Mouse (Mus musculus): Measurements from ENCODE around the gene Igsf9b.

The Igsf9b gene

DNA sequence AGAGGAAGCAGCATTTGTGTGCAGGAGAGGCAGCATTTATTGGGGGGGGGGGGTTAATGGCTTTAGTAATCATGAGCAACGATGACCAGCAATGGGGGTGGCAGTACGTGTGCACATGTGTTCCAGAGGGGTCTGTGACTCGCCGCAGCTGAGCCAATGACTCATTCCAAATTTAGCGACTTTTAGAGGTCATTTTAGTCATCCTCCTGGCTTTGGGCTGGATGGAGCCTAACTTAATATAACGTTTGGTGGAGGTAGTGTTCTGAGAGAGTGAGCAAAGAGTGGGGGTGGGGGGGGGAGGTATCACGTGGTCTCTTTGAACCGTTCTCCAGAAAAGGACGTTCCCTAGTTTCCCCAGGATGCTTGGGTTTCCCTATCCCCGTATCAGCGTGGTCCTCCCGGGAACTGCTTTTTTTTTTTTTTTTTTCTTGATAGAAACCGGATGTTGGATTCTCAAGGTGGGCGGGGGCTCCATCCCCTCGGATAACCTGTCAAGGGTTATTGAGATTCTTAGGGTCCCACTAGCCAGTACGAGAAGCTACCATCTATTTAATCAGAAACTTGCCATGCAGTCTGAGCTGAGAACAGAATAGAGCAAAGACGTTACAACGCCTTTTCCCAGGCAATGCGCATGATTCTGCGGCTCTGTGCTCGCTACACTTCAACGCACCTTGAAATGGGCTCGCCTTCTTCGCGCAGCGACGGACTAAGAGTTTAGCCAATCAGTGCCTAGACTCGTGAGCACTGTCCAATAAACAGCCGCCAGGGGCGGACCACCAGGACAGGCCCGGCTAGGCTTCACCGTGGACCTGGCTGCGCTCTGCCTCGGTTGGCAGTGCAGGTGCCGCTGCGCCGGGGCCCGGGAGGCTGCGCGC is at the start of gene Igsf9b:
Igsf9b (plus strand) TSS at position 794 of the 875 bp plus-strand sequence.
- peak; percentile 94 for DNase-seq (ENCODE audit: low read depth)

GRCm38 (mm10) chr9:27252034-27252714 is 46.8 kb upstream of the Igsf9b start:
- no peak for DNase-seq (ENCODE audit: low read depth)

DNA sequence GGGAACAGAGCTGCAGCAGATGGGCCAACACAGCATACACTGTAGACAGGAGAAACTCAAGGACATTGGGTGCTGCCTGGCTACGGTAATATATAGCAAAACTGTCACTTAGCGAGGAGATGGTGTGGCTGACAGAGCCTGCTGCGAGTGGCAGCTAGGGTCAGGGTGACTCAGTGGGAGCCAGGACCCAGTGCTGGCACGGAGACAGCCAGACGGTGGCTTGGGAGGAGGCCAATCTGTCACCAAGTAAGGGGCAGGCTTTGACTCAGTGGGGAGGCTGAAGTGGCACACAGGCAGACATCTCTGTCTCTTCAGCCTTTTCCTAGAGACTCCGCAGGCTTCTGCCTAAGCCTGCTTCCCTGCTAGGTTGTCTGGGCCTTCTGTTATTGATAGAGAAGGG is 42.5 kb upstream of the Igsf9b start:
- DNase-seq (ENCODE audit: low read depth): no peak

DNA sequence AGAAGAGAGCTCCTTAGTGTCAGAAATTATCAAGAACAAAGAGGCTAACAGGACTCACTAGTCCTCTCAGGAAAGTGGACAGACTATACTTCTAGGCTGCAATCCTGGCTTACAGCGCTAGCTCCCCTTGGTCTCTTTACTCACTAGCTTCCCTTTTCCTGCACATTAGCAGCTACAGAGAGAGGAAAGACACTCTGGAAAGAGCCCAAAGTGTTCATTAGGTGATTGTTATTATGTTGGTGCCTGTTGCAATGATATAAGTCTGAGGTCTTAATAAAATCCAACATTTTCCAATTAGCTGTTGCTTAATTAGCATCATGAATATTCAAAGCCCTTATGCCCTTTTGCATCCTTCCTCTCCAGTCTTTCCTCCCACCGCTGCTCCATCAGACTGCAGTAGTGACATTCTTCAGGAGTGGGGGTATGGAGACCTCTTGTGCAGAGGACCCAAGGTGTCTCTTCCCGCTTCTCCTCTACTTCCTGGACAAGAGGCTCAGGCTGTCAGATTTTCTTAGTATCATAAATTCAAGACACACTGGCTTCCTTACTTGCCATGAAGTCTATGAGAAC is 38.5 kb upstream of the Igsf9b start:
- no peak for DNase-seq (ENCODE audit: low read depth)

- DNase-seq (ENCODE audit: low read depth): no peak
Observed at GRCm38 (mm10) chr9:27261905-27262304, 37.1 kb upstream of the Igsf9b start.

- no peak for DNase-seq (ENCODE audit: low read depth)
Observed at GRCm38 (mm10) chr9:27265009-27265408, 34.0 kb upstream of the Igsf9b start.

GRCm38 (mm10) chr9:27267878-27268277 is 31.1 kb upstream of the Igsf9b start:
- DNase-seq (ENCODE audit: low read depth): no peak

GRCm38 (mm10) chr9:27268493-27268892 is 30.5 kb upstream of the Igsf9b start:
- no peak for DNase-seq (ENCODE audit: low read depth)

DNA sequence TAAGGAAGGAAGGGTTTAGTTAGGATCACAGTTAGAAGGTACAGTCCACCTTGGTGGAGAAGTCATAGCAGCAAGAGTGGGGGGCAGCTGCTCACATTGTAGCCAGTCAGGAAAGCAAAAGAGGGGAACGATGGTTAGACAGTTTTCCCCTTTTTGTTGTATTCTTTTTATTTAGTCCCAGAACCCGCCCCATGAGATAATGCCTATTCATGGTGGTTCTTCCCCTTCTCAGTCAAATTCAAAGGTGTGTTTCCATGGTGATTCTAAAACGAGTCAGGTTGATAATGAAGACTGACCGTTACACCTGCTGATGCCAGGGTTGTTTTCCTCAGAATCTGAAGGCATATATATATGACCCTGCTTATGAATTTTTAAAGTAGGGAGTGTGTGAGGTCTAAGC is 29.7 kb upstream of the Igsf9b start:
- no peak for DNase-seq (ENCODE audit: low read depth)

GRCm38 (mm10) chr9:27269904-27270303 is 29.1 kb upstream of the Igsf9b start:
- DNase-seq (ENCODE audit: low read depth): no peak

DNA sequence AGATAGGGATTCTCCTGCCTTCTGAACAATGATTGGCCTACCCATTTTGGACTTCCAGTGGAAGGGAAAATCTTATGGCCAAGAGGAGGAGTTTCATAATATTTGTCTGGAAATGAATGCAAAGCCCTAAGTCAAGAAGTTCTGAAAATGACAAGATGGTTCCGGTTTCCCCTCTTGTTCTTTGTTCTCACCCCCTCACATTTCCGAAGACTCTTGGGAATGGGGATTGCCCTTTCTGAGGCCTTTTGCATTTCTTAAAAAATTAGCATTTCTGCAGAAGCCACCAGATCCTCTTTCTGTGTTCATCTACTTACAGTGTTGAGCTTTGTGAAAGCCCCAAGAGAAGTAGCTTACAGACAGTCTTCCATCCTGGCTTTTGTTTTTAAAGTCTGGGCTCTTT is 27.1 kb upstream of the Igsf9b start:
- DNase-seq (ENCODE audit: low read depth): no peak

DNA sequence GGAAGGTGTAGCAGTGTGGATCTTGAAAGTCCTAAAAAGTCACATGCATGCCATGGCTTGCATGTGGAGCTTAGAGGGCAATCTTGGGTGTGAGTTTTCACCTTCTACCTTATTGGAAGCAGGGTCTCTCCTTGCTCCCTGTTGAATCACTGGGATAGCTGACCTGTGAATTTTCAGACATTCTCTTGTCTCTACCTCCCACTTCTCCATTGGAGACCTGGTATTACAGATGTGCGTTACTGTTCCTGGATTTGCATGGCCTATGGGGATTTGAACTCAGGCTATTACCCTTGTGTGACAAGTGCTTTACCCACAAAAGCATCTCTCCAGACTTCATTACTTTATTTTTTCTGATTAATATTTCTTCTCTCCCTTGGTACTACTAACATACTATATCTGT is 26.1 kb upstream of the Igsf9b start:
- no peak for DNase-seq (ENCODE audit: low read depth)

DNA sequence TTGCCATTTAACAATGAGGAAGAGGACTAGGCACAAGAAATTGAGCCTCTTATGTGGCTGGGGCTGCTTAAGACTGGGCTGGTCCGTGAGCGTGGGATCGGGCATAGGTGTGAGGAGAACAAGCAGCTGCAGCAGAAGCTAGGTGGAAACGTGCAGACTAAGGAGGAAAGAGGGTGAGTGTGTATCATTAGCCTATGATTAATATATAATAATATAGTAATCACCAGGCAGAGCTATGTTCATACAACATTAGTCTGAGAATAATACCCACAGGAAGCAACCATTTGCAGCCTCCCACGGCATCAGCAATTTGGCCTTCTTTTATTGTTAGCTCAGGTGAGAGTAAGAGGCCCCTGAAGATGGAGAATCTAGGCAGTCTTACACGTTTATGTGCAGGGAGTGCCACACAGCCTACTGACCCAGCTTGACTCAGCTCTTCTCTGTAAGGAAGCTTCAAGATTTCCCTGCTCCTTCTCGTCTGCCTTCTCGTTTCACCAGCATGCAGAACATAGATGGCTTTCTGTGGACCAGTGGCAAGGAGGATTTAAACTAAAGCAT is 22.6 kb upstream of the Igsf9b start:
- no peak for DNase-seq (ENCODE audit: low read depth)

DNA sequence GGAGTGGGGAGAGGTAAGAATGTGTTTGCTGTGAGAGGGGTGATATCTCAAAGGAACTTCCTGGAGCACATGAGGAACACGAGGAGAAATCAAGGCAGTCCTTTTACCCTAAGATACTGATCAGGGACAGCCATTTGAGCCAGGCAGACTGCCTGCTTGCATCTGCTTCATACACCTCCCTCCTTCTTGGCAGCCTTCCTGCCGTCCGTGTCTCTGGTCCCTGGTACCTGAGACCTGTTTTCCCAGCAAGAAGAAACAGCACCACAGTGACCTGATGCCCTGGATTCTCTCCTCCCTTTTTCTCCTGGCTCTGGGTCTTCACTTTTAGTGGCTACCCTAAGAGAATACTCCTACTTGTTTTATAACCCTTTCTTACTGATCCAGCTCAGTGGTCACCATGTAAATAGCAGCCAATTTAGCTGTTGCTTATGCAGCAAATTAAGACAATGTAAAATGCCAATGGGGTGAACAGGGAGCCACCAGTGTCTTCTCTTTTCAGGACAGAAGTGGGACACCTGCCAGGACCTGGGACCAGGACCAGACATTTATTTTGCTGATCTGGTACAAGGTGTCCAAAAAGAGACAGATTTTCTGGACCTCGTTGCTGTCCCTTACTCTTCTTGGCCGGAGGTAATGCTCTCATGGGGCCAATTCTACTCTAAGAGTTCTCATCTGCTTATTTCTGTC is 21.5 kb upstream of the Igsf9b start:
- DNase-seq (ENCODE audit: low read depth): no peak

DNA sequence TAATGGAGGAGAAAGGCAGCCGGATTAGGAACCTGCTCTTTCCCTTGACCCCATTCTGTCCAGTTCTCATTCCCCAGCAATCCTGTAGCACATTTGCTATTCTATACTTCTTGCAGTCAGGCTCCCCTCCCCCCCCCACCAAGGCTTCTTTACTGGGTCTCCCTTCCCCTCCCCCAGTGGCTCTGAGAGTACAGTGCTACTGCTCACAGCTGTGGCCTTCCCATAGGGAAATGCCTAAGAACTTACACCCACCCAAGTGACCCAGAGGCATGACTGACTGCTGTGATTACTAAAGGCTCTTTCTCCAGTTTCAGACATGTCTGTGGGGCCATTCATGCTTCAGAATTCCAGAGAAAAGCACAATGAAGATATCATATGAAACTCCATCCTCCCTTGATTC is 20.0 kb upstream of the Igsf9b start:
- no peak for DNase-seq (ENCODE audit: low read depth)

DNA sequence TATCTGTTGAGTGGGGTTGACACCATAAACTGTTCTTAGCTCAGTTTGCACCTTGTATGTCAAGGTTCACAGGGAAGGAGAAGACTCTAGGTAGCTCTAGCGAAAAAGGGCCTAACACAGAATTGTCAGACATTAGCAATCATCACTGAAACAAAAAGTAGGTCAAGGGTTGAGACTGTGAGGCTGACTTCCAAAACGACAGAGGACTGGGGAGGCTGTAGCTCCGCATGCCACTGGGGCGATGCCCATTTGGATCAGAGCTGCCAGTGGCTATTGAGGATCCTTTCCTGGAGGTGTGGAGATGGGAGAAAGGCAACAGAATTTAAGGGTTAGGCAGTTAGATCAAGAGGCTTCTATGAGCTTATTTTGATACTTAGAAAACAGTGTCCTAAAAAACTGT is 18.0 kb upstream of the Igsf9b start:
- no peak for DNase-seq (ENCODE audit: low read depth)

DNA sequence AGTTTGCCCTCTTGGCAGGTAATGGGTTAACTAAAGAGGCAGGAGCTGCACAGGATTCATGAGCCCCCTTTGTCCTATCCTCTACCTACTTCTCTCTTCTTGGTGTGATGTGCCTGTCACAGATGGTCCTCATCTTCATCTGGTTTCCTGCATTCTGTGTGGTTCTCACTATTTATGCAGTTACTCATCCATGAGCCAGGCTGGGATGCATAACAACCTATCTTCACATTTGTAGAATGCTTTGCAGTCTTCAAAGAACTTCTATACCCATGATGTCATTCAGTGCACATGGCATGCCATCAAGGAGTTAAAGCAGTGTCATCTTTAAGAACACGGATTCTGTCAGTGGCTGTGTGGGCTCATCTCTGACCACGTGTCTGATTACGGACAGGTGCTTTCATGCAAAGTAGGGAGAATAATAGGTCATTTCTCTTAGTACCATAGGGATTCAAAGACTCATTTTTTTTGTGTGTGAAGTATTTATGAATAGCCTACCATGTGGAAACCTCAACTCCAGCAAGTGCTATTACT is 13.2 kb upstream of the Igsf9b start:
- DNase-seq (ENCODE audit: low read depth): no peak

DNA sequence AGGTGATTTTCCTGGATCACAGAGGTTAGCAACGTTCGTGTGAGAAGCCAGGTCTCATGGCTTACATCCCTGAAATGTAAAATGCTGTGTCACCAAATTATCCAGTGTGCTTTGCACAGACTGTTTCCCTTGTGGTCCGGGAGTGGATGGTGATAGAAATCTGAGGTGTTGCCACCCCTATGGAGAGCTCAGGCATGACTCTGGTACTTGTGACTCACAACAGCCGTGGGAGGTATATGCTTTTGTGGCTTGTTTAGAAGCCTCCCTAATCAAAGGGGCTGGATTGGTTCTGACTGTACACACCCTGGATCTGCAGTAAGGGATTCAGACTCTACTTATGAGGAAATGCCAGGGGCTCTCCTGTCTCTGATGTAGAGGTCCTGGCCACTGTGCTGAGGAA is 12.7 kb upstream of the Igsf9b start:
- DNase-seq (ENCODE audit: low read depth): no peak

DNA sequence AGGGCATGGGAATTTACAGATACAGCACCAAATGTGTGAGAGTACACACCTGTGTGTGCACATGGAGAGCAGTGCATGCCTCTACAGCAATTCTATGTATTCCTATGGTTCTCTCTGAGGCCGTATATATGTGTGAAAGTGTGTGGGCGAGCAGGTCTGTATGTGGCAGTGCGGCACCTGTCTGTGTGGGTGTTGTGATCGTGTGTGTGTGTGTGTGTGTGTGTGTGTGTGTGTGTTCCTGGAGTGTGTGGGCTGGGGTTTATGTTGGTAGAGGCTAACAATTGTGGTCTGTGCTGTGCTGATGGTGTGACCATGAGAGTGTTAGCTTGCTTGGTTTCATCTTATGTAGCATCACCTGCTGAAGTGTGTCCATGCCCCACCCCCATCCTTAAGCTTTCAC is 12.1 kb upstream of the Igsf9b start:
- DNase-seq (ENCODE audit: low read depth): no peak

DNA sequence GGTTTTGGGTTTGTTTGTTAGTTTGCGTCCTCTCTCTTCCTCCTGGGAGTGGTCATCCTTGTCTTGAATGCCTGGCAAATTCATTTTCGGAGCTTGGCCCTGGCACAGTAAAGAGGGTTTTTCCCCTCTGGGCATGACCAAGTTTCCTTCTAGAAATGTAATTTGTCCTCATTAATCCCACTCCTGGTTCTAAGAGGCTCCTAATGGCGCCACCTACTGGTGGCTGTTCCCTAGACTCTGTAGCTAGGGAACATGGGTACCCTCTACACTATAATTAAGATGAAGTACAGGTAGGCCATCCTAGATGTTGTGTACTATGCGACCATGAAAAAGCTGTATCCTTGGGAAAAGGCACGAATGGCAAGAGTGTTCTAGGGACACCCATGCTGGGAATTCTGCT is 11.6 kb upstream of the Igsf9b start:
- no peak for DNase-seq (ENCODE audit: low read depth)

GRCm38 (mm10) chr9:27288442-27288841 is 10.6 kb upstream of the Igsf9b start:
- no peak for DNase-seq (ENCODE audit: low read depth)

Data from fibroblast of lung, adult 2 months (primary cell).